Mouse (Mus musculus): ENCODE results near the gene Tob2.

DNA sequence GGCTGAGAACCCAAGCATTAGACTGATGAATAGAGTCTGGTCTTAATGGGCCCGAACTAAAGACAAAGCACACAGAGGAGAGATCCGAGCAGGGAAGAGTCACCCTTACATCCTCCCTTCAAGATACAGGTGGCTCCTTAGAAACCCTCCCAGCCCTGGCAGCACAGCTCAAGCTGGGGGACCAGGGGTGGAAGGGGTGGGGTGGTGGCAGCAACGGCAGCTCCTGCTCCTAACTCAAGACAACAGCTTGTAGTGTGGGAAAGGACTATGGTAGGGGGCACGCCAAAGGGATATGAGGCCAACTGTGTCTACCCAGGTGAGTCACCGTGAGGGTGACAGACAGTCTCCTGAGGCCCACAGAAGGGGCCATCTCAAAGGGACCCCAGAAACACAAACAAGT lies 10.7 kb downstream of the Tob2 start:
- TF ChIP-seq MAFK (IDR thresholded peaks at IDR 0.05; ENCODE audit: insufficient replicate concordance, low read length) (no peak), CTCF (conservative IDR thresholded peaks at IDR 0.05 in 1 of 2, IDR thresholded peaks at IDR 0.05 in 1 of 2; ENCODE audit: low read depth in 2 of 2, low read length in 2 of 2) (no peak), HCFC1 (IDR thresholded peaks at IDR 0.05; ENCODE audit: low read depth, low read length) (no peak), POLR2A (IDR thresholded peaks at IDR 0.05; ENCODE audit: low read depth, low read length) (no peak)

Data from CH12.LX (cell line).